Mouse (Mus musculus) intestine, postnatal 0 days (tissue): ENCODE results near the gene Spats2. TPM values are rescaled to one million over a fixed set of nuclear protein-coding genes. Genes with fewer than 3 reads are reported as not detected.

Source experiments
- ATAC-seq: fragments of 200-750 bp; cut with Nextera tagmentation; 2 replicates; pipeline ENCODE4 v1.8.0; 2017; ENCODE audit warnings: mild to moderate bottlenecking, moderate TSS enrichment, moderate library complexity
- H3K27ac ChIP-seq: fragments of 300-500 bp; sonication (generic); 2 replicates; pipeline ENCODE4 v1.5.1; 2014; ENCODE audit warnings: mild to moderate bottlenecking, low read depth, low read length, moderate library complexity
- H3K27me3 ChIP-seq: fragments of 300-500 bp; sonication (generic); replicated peaks from 2 replicates; pipeline ENCODE4 v1.6.1; 2014; ENCODE audit warnings: low read length, mixed read lengths; ENCODE audit not compliant: control insufficient read depth, insufficient read depth
- H3K36me3 ChIP-seq: fragments of 300-500 bp; sonication (generic); 2 replicates; pipeline ENCODE4 v1.6.1; 2014; ENCODE audit warnings: mild to moderate bottlenecking, moderate library complexity; ENCODE audit not compliant: control insufficient read depth, insufficient read depth
- H3K4me1 ChIP-seq: fragments of 300-500 bp; sonication (generic); replicated peaks from 2 replicates; pipeline ENCODE4 v1.6.1; 2014; ENCODE audit warnings: antibody characterized with exemption, low read length, mixed read lengths; ENCODE audit not compliant: control insufficient read depth, insufficient read depth
- H3K4me2 ChIP-seq: fragments of 300-500 bp; sonication (generic); replicated peaks from 2 replicates; pipeline ENCODE4 v1.6.1; 2014; ENCODE audit warnings: low read depth, mild to moderate bottlenecking, moderate library complexity
- H3K4me3 ChIP-seq: fragments of 300-500 bp; sonication (generic); 2 replicates; pipeline ENCODE4 v1.5.1; 2014; ENCODE audit warnings: low read depth, low read length
- H3K9ac ChIP-seq: fragments of 300-500 bp; sonication (generic); 2 replicates; pipeline ENCODE4 v1.6.1; 2014; ENCODE audit warnings: mild to moderate bottlenecking, low read depth, low read length
- H3K9me3 ChIP-seq: fragments of 300-500 bp; sonication (generic); 2 replicates; pipeline ENCODE4 v1.6.1; 2016; ENCODE audit warnings: mixed run types; ENCODE audit not compliant: control insufficient read depth
- CTCF ChIP-seq: sonication (generic); IDR thresholded peaks from 2 replicates; pipeline ENCODE4 v1.5.1; 2016; ENCODE audit warnings: low read depth, mild to moderate bottlenecking, control low read depth, antibody characterized with exemption, moderate library complexity
- WGBS: fragments of 180-500 bp; shearing (Covaris S2); extraction: QIAGEN DNeasy Blood & Tissue Kit; methylation state at CpG from one replicate; pipeline ENCODE4 v1.1.7; 2014; 5-methylcytosine and 5-hydroxymethylcytosine counted together
- polyA plus RNA-seq: library from polyadenylated mRNA; unstranded; fragments of >200 nt; fragmentation: Nextera tagmentation; extraction: Ambion mirVana; gene quantifications from 2 replicates; pipeline ENCODE4 v1.2.1, GENCODE M21; 2015

Spats2 gene
- polyA plus RNA-seq, 1 experiment from 2014 or later: 14.3 TPM

DNA sequence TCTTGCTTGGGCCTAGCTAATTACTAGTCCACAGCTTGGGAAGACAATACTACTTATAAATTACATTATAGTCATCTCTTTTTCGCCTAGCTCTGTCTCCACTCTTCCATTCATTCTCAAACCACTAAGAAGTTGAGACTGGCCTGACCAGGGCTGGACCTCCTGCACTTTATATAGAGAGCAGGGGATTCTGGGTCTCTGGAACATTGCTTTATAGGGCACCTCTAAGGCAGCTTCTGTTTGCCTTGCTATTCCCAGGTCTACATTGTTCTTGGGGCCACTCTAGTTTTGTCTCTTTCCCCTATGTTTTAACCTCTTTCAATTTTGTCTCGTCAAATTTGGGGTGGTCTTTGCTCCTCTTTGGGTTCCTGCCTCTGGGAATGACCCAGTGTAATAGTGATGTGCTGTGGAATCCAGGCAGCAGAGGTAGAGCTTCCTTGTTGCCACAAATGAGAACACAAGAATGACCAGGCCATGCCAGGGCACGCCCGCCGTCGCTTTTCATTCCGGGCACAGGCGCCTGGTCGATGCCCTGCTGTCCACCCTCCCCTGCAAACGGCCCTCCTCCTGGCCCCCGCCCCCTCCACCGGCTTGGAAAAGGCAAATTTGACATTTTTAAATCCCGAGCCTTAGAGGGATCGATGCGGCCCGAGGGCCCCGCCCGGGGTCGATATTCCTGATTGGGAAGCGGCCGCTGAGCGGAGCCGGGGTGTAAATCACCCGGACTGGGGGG is 29.5 kb upstream of the Spats2 start:
- Histone ChIP-seq H3K27ac (no peak overlapping the region), H3K4me1 (peaks cover 11% of the 10 kb centered on the region; the same call in 1 of the 2 replicates), H3K36me3 (no peaks in the 10 kb centered on the region), H3K4me3 (peak overlapping the region; percentile 41), H3K4me2 (peak overlapping the region; percentile 70), H3K9ac (no peak overlapping the region), H3K9me3 (no peaks in the 10 kb centered on the region), H3K27me3 (peaks cover 69% of the 10 kb centered on the region)
- WGBS: 10% methylated on average over 24 of the region's 24 CpGs
- no peak for ATAC-seq
- TF ChIP-seq CTCF: no peak

DNA sequence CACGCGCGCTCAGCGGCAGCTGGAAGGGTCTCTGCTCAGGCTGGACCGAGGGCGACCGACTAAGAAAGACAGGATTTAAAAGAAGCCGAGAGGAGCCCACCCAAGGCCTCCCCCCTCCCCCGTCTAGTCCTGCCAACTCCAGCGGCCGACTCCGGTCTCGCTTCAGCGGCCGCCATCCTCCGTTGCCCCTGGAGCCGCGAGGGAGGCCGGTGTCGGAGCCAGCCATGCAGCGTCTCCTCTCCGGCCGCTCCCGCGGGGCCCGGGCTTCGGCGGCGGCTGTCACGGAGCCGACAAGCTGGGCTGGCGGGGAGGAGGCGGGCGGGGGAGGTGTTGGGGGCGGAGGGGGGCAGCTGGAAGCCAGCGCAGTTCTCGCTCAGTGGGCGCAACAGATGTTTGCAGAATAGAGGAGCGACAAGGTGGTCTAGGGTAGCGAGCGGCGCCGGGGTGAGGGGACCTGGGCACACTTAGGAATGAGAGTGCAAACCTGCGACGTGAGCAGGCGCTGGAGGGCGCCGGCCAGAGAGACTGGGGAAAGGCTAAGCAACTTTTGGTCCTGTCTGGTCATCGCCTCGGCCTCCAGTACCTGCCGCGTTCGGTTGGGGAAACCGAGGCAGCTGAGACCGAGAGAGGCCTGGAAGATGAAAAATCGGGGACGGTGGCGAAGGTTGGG is 28.8 kb upstream of the Spats2 start:
- Histone ChIP-seq H3K9ac (no peak overlapping the region; the same call in 1 of the 2 replicates), H3K9me3 (no peaks in the 10 kb centered on the region), H3K4me3 (peak overlapping the region; percentile 41), H3K27me3 (peaks cover 65% of the 10 kb centered on the region), H3K27ac (no peak overlapping the region), H3K4me2 (peak overlapping the region; percentile 70), H3K36me3 (no peaks in the 10 kb centered on the region), H3K4me1 (peaks cover 11% of the 10 kb centered on the region; the same call in 1 of the 2 replicates)
- no peak for ATAC-seq
- under 1% methylated on average over 56 of the region's 58 CpGs for WGBS
- TF ChIP-seq CTCF: no peak

DNA sequence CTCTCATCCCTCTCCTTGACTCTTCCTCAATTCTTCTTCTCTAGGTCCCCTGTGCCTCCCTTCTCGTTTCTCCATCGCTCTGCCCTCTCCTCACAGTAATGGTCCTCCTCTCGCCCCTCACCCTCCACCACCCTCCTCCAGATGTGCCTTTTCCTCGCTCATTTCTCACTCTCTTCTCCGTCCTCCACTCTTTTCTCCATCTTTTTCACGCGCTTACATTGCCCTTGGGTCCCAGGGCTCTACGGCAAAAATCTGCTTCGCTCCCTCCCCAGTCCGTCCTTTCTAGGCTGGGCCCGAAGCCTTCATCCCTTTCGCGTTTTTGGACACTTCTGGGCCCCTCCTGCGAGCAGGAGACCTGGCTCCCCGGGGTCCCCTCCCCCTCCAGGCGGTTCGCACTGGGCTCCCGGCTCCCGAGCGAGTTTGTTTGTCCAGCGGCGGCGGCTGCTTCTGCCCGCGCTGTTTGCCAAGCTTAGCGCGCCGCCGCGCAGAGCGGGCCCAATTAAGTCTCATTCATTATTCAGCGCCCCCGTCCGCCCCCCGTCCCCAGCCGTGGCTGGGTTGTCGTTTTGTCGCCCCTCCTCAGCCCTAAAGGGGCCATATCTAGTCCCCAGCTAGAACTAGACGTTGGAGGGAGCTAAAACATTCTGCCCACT is 27.8 kb upstream of the Spats2 start:
- no peaks in the 10 kb centered on the region for H3K9me3 ChIP-seq
- peaks cover 11% of the 10 kb centered on the region; the same call in 1 of the 2 replicates for H3K4me1 ChIP-seq
- ATAC-seq: no peak
- H3K36me3 ChIP-seq: no peaks in the 10 kb centered on the region
- no peak overlapping the region for H3K27ac ChIP-seq
- peaks cover 57% of the 10 kb centered on the region for H3K27me3 ChIP-seq
- peak overlapping the region; percentile 70 for H3K4me2 ChIP-seq
- H3K4me3 ChIP-seq: peak overlapping the region; percentile 41
- H3K9ac ChIP-seq: no peak overlapping the region
- WGBS: 1% methylated on average over 39 of the region's 39 CpGs
- no peak for TF ChIP-seq CTCF

DNA sequence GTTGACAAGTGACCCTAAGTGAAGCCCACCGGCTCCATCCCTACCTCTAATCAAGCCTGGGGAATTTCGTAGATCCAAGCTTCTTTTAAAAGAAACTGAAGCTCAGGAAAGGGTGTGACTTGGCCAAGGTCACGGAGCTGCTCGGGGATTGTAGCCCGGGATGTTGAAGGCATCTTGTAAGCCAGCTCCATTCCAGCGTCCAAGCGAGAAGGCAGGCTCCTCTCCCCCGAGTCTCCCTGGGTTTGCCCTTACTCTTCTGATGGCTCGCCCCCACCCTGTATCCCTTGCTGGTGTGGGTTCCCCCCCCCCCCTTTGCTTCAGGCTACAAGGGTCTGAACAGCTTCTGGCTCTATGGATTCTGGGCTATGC is 27.2 kb upstream of the Spats2 start:
- H3K36me3 ChIP-seq: no peaks in the 10 kb centered on the region
- no peak for TF ChIP-seq CTCF
- peaks cover 11% of the 10 kb centered on the region; the same call in 1 of the 2 replicates for H3K4me1 ChIP-seq
- peak overlapping the region; percentile 41 for H3K4me3 ChIP-seq
- no peak overlapping the region for H3K9ac ChIP-seq
- peaks cover 53% of the 10 kb centered on the region for H3K27me3 ChIP-seq
- H3K27ac ChIP-seq: peak overlapping the region; percentile 87; the same call in 1 of the 2 replicates
- 3% methylated on average over 9 of the region's 9 CpGs for WGBS
- H3K9me3 ChIP-seq: no peaks in the 10 kb centered on the region
- H3K4me2 ChIP-seq: peak overlapping the region; percentile 70
- ATAC-seq: peak; percentile 1; the same call in 1 of the 2 replicates

DNA sequence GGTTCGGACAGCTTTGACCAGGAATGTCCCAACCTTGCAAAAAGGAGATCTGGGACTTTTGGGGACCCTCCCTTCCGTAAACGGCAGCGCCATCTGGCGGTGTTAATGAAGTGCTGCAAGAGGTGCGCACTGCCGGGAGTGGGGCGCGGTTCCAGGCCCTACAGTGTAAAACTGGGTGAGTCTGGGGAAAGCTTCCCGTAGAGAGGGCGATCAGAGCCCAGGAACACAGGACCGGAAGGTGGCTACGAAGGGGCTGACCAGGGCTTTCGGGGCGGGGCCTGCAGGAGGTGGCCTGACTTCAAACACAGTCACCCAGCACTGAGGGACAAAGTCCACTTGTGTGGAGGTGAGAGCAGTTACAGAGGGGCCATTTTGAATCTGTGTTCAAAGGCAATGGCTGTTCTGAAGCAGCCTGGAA is 26.6 kb upstream of the Spats2 start:
- peak; percentile 97 for ATAC-seq
- Histone ChIP-seq H3K4me1 (peaks cover 8% of the 10 kb centered on the region; the same call in 1 of the 2 replicates), H3K36me3 (peaks cover 4% of the 10 kb centered on the region), H3K4me2 (peak overlapping the region; percentile 70), H3K9me3 (no peaks in the 10 kb centered on the region), H3K4me3 (peak overlapping the region; percentile 41), H3K27me3 (peaks cover 47% of the 10 kb centered on the region), H3K9ac (peak overlapping the region; percentile 38), H3K27ac (peak overlapping the region; percentile 87)
- WGBS: 2% methylated on average over 15 of the region's 15 CpGs
- peak; percentile 91 for TF ChIP-seq CTCF

DNA sequence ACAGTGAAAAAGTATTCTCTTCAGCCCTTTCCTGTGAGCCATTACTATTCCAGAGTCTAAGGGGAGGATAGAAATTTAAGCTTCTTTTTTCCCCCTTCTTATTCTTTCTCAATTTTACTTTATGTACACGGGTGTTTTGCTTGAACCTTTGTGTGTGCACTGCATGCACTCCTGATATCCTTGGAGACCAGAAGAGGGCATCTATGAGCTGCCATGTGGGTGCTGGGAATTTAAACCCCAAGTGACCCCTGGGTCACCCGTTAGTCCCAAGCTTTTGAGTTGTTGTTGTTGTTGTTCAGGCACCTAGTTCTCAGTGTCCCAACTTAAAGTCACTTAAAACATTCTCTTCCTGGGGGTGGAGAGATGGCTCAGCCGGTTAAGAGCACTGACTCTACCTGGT is 25.7 kb upstream of the Spats2 start:
- Histone ChIP-seq H3K9ac (peak overlapping the region; percentile 23; the same call in 1 of the 2 replicates), H3K9me3 (no peaks in the 10 kb centered on the region), H3K4me3 (peak overlapping the region; percentile 41), H3K36me3 (peaks cover 10% of the 10 kb centered on the region), H3K4me2 (peak overlapping the region; percentile 70), H3K4me1 (peaks cover 8% of the 10 kb centered on the region; the same call in 1 of the 2 replicates), H3K27ac (peak overlapping the region; percentile 87; the same call in 1 of the 2 replicates), H3K27me3 (peaks cover 41% of the 10 kb centered on the region)
- peak; percentile 60 for TF ChIP-seq CTCF
- ATAC-seq: no peak
- WGBS: 28% methylated on average over 3 of the region's 3 CpGs
